Mouse (Mus musculus): ENCODE data around the gene Pdcd2. TPM values are rescaled to one million over a fixed set of nuclear protein-coding genes. Genes with fewer than 3 reads are reported as not detected.
"Not testable (repeated sequence)": the region's sequence is repeated elsewhere in the genome, so short reads cannot be mapped to it uniquely, and the experiment has no call there.

Gene Pdcd2
- polyA plus RNA-seq, 1 experiment = 57.8 TPM

DNA sequence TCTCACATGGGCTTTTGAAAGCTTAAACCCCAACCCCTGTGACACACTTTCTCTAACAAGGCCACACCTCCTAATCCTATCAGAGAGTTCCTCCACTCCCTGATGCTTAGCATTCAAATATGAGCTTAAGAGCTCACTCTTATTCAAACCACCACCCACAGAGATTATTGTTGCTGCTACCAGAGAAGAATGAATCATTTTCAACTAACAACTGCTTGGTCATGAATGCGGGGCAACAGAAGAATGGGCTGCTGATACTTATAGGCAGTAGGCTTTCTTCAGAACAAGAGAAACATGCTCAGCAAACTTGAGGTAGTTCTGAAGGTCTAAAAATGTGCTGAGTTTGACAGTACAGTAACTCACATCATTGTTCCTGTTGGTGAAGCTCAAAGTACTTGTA is 22.6 kb upstream of the Pdcd2 start:
- no peaks in the 10 kb centered on the region for H3K4me1 ChIP-seq (replicated peaks; ENCODE audit: control insufficient read depth, insufficient read depth, low read length)
- H3K27me3 ChIP-seq (ENCODE audit: control insufficient read depth, insufficient read depth, low read length) = no peaks in the 10 kb centered on the region
- WGBS = 93% methylated on average over 1 of the region's 1 CpGs
- no peaks in the 10 kb centered on the region for H3K36me3 ChIP-seq (ENCODE audit: control insufficient read depth, insufficient read depth, low read length)
- no peak for DNase-seq
- TF ChIP-seq CTCF (IDR thresholded peaks at IDR 0.05; ENCODE audit: borderline replicate concordance, control insufficient read depth, extremely low read depth, insufficient read depth, low read length, poor library complexity) = no peak
- no peak for TF ChIP-seq POLR2A (IDR thresholded peaks at IDR 0.05; ENCODE audit: control insufficient read depth, extremely low read depth, insufficient read depth, low read length, poor library complexity)
- no peak overlapping the region for H3K4me3 ChIP-seq (ENCODE audit: control insufficient read depth, insufficient read depth, low read length)
- H3K27ac ChIP-seq (ENCODE audit: control insufficient read depth, insufficient read depth, low read length) = no peak overlapping the region

DNA sequence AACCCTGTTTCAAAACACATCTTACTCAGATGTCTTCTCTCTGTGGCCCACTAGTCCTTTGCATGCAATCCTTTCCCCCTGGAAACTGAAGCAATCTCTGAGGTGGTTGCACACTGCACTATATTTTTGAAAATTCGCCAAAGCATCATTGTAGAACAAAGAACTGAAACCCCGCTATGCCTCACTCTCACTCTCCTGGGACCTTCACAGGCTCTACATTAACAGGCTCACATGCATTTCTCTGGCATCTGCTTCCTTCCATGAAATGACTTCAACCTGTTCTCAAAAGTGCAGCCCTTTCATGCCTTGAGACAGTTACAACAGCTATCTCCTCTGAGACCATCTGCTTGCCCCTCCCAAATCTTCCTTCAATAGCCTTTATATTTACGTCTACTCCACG is 19.3 kb upstream of the Pdcd2 start:
- Histone ChIP-seq H3K4me1 (replicated peaks; ENCODE audit: control insufficient read depth, insufficient read depth, low read length) (no peaks in the 10 kb centered on the region), H3K27me3 (ENCODE audit: control insufficient read depth, insufficient read depth, low read length) (no peaks in the 10 kb centered on the region), H3K27ac (ENCODE audit: control insufficient read depth, insufficient read depth, low read length) (no peak overlapping the region), H3K36me3 (ENCODE audit: control insufficient read depth, insufficient read depth, low read length) (no peaks in the 10 kb centered on the region), H3K4me3 (ENCODE audit: control insufficient read depth, insufficient read depth, low read length) (no peak overlapping the region)
- 90% methylated on average over 4 of the region's 4 CpGs for WGBS
- no peak for DNase-seq
- TF ChIP-seq POLR2A (IDR thresholded peaks at IDR 0.05; ENCODE audit: control insufficient read depth, extremely low read depth, insufficient read depth, low read length, poor library complexity) (no peak), CTCF (IDR thresholded peaks at IDR 0.05; ENCODE audit: borderline replicate concordance, control insufficient read depth, extremely low read depth, insufficient read depth, low read length, poor library complexity) (no peak)

DNA sequence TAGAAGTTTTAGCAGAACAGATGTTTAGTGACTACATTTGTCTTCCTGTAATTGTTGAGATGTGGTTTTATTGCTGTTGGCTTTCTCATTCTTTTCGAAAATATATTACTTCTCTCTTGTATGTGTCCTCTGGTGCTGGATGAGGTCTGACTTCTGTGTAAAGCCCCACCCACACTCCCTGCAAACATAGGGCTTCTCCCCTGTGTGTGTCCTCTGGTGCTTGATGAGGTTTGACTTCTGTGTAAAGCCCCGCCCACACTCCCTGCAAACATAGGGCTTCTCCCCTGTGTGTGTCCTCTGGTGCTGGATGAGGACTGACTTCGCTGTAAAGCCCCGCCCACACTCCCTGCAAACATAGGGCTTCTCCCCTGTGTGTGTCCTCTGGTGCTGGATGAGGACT is 16.8 kb upstream of the Pdcd2 start:
- DNase-seq; H3K27ac ChIP-seq (ENCODE audit: control insufficient read depth, insufficient read depth, low read length); H3K4me1 ChIP-seq (replicated peaks; ENCODE audit: control insufficient read depth, insufficient read depth, low read length); H3K36me3 ChIP-seq (ENCODE audit: control insufficient read depth, insufficient read depth, low read length); H3K27me3 ChIP-seq (ENCODE audit: control insufficient read depth, insufficient read depth, low read length); H3K4me3 ChIP-seq (ENCODE audit: control insufficient read depth, insufficient read depth, low read length): not testable (repeated sequence)
- WGBS = 77% methylated on average over 4 of the region's 4 CpGs

DNA sequence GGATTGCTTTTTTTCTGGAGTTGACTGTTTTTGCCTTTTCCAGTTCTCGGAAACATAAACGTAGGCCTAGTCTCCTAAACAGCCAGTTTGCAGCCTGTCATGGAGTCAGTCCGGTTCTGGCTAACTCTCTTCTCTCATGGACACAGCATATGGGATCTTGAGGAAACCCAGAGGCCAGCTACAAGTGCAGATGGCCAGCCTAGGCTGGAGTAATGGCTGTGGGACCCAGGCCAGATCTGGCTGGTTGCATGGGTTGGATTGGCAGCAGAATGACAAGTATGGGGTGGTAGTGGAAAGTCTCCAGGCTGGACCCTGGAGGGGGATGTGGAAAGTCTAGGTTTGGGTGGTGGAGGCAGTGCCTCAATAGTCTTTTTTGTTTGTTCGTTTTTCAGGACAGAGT is 13.2 kb upstream of the Pdcd2 start:
- TF ChIP-seq CTCF (IDR thresholded peaks at IDR 0.05; ENCODE audit: borderline replicate concordance, control insufficient read depth, extremely low read depth, insufficient read depth, low read length, poor library complexity) = no peak
- Histone ChIP-seq H3K4me3 (ENCODE audit: control insufficient read depth, insufficient read depth, low read length) (no peak overlapping the region), H3K27me3 (ENCODE audit: control insufficient read depth, insufficient read depth, low read length) (peaks cover 9% of the 10 kb centered on the region), H3K27ac (ENCODE audit: control insufficient read depth, insufficient read depth, low read length) (no peak overlapping the region), H3K36me3 (ENCODE audit: control insufficient read depth, insufficient read depth, low read length) (no peaks in the 10 kb centered on the region), H3K4me1 (replicated peaks; ENCODE audit: control insufficient read depth, insufficient read depth, low read length) (no peaks in the 10 kb centered on the region)
- 77% methylated on average over 4 of the region's 4 CpGs for WGBS
- DNase-seq = no peak

DNA sequence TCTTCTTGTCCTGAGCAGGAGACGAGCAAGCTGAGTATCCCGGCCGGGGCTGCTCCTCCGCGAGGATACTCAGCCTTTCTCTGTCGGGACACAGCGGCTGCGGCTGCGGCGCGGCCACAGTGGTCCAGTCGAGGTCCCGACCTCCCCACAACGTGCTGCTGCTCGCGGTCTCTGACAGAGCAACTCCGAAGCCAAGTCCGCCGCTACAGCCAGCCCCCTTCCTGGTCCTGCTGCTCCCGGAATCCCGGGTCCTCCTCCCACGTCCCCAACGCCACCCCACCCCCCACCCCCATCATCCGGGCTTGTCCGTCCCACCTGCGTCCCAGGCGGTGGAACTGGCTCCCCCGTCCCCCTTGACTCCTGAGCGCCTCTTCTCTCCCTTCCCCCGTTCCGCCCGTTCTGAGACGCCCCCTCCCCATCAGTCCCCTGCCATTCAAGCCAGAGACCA is 9.4 kb upstream of the Pdcd2 start:
- Histone ChIP-seq H3K27ac (ENCODE audit: control insufficient read depth, insufficient read depth, low read length) (no peak overlapping the region), H3K4me1 (replicated peaks; ENCODE audit: control insufficient read depth, insufficient read depth, low read length) (no peaks in the 10 kb centered on the region), H3K36me3 (ENCODE audit: control insufficient read depth, insufficient read depth, low read length) (no peaks in the 10 kb centered on the region), H3K4me3 (ENCODE audit: control insufficient read depth, insufficient read depth, low read length) (no peak overlapping the region), H3K27me3 (ENCODE audit: control insufficient read depth, insufficient read depth, low read length) (peaks cover 9% of the 10 kb centered on the region)
- DNase-seq = no peak
- no peak for TF ChIP-seq POLR2A (IDR thresholded peaks at IDR 0.05; ENCODE audit: control insufficient read depth, extremely low read depth, insufficient read depth, low read length, poor library complexity)
- TF ChIP-seq CTCF (IDR thresholded peaks at IDR 0.05; ENCODE audit: borderline replicate concordance, control insufficient read depth, extremely low read depth, insufficient read depth, low read length, poor library complexity) = no peak
- 2% methylated on average over 33 of the region's 33 CpGs for whole genome bisulfite sequencing

DNA sequence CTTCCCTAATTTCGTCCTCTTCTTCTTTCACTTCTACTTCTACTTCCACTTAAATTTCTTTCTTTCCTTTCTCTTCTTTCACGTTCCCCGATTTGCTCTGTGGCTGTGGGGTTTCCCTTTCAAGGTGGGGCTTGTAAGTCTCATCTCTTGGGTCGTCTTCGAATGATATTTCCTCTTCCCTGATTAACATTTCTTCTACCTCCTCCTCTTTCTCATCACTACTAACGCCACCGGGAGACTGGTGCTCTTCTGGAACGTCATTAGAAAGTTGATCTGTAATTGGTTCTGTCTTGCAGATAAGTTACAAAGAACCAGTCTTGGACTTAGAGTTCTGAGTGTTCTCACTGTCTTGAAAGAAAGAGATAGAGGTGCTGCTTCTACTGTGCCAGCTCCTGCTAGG is 8.8 kb upstream of the Pdcd2 start:
- DNase-seq = no peak
- Histone ChIP-seq H3K27ac (ENCODE audit: control insufficient read depth, insufficient read depth, low read length) (no peak overlapping the region), H3K36me3 (ENCODE audit: control insufficient read depth, insufficient read depth, low read length) (no peaks in the 10 kb centered on the region), H3K4me3 (ENCODE audit: control insufficient read depth, insufficient read depth, low read length) (no peak overlapping the region), H3K27me3 (ENCODE audit: control insufficient read depth, insufficient read depth, low read length) (peaks cover 9% of the 10 kb centered on the region), H3K4me1 (replicated peaks; ENCODE audit: control insufficient read depth, insufficient read depth, low read length) (no peaks in the 10 kb centered on the region)
- 5% methylated on average over 8 of the region's 8 CpGs for WGBS
- TF ChIP-seq POLR2A (IDR thresholded peaks at IDR 0.05; ENCODE audit: control insufficient read depth, extremely low read depth, insufficient read depth, low read length, poor library complexity) (no peak), CTCF (IDR thresholded peaks at IDR 0.05; ENCODE audit: borderline replicate concordance, control insufficient read depth, extremely low read depth, insufficient read depth, low read length, poor library complexity) (no peak)

DNA sequence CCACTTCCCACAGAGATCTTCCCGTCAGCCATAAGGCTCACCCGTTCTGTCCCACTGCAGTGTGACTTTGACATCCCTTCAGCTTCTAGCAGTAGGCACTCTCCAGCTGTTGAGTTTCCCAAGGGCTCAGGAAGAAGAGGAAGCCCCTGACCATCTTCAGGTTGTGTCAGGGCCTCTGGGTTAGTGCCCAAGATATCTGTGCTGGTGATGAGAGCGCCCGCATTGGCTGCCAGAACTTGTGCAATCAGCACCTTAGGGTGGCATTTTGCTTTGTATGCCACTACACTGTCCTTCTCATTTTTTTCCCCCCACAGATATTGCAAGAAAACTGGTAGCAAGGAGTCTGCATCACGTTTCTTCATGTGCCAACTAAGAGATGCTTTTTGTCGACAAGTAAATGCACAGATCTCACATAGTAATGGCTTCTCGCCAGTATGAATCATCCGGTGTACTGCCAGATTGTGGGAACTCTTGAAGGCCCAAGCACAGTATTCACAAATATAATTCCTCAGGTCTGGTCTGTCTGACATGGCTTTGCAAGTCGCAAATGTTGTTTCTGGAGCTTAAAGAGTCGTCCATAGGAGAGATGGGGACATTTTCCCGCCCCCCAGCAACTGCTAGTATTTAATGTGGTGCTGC is 8.2 kb upstream of the Pdcd2 start:
- no peak overlapping the region for H3K27ac ChIP-seq (ENCODE audit: control insufficient read depth, insufficient read depth, low read length)
- peaks cover 9% of the 10 kb centered on the region for H3K27me3 ChIP-seq (ENCODE audit: control insufficient read depth, insufficient read depth, low read length)
- TF ChIP-seq CTCF (IDR thresholded peaks at IDR 0.05; ENCODE audit: borderline replicate concordance, control insufficient read depth, extremely low read depth, insufficient read depth, low read length, poor library complexity) (no peak), POLR2A (IDR thresholded peaks at IDR 0.05; ENCODE audit: control insufficient read depth, extremely low read depth, insufficient read depth, low read length, poor library complexity) (no peak)
- H3K4me1 ChIP-seq (replicated peaks; ENCODE audit: control insufficient read depth, insufficient read depth, low read length) = no peaks in the 10 kb centered on the region
- no peak overlapping the region for H3K4me3 ChIP-seq (ENCODE audit: control insufficient read depth, insufficient read depth, low read length)
- DNase-seq = no peak
- WGBS = 79% methylated on average over 11 of the region's 11 CpGs
- H3K36me3 ChIP-seq (ENCODE audit: control insufficient read depth, insufficient read depth, low read length) = no peaks in the 10 kb centered on the region

Data from thymus, adult 2 months (tissue).